Mouse (Mus musculus) lung, postnatal 0 days (tissue): ENCODE results near the gene Zfp354a.

Source experiments
- CTCF ChIP-seq: IDR thresholded peaks from 2 replicates; pipeline ENCODE4 v1.5.1; 2016; ENCODE audit warnings: antibody characterized with exemption, mild to moderate bottlenecking
- EP300 ChIP-seq: IDR thresholded peaks from 2 replicates; pipeline ENCODE4 v1.6.1; 2016; ENCODE audit warnings: antibody characterized with exemption, mild to moderate bottlenecking, control low read depth

- TF ChIP-seq CTCF (no peak), EP300 (no peak)
These were observed 25.5 kb downstream of the Zfp354a start for GRCm38 (mm10) chr11:51084527-51084926.
